Mouse (Mus musculus) ES-E14 (cell line): Measurements from ENCODE around the gene Pid1. TPM values are rescaled to one million over a fixed set of nuclear protein-coding genes. Genes with fewer than 3 reads are reported as not detected.

Experiments used
- DNase-seq: peaks from one replicate; pipeline ENCODE4 v3.0.0-alpha.2; 2013; ENCODE audit warnings: low read depth, low spot score
- H3K27ac ChIP-seq: 2 replicates; pipeline ENCODE4 v1.5.1; 2012; ENCODE audit warnings: low read depth, mild to moderate bottlenecking, low read length, moderate library complexity, mixed read lengths; ENCODE audit not compliant: poor library complexity, insufficient read depth, severe bottlenecking
- H3K36me3 ChIP-seq: 2 replicates; pipeline ENCODE4 v1.6.1; 2012; ENCODE audit warnings: mild to moderate bottlenecking, low read length, moderate library complexity, mixed read lengths; ENCODE audit not compliant: control insufficient read depth, poor library complexity, insufficient read depth, severe bottlenecking
- H3K4me1 ChIP-seq, 2 experiments: fragments of 150-350 bp in 1 of 2; sonication (generic) in 1 of 2; 2 replicates each; pipeline ENCODE4 v1.6.1; 2012; ENCODE audit warnings: low read length in 2 of 2, mild to moderate bottlenecking in 1 of 2, mixed read lengths in 1 of 2; ENCODE audit not compliant: control insufficient read depth in 2 of 2, insufficient read depth in 2 of 2, poor library complexity in 1 of 2
- H3K4me3 ChIP-seq, 2 experiments: fragments of 150-350 bp in 1 of 2; sonication (generic) in 1 of 2; 2 replicates each; pipeline ENCODE4 v1.5.1; 2012; ENCODE audit warnings: low read length in 2 of 2, low read depth in 1 of 2, mild to moderate bottlenecking in 1 of 2, mixed read lengths in 1 of 2; ENCODE audit not compliant: insufficient read depth in 1 of 2, poor library complexity in 1 of 2, severe bottlenecking in 1 of 2
- H3K9ac ChIP-seq: 2 replicates; pipeline ENCODE4 v1.6.1; 2012; ENCODE audit warnings: low read depth, mild to moderate bottlenecking, low read length, mixed read lengths; ENCODE audit not compliant: poor library complexity, insufficient read depth, severe bottlenecking
- H3K9me3 ChIP-seq: fragments of 150-350 bp; sonication (generic); 2 replicates; pipeline ENCODE4 v1.6.1; 2012; ENCODE audit warnings: low read depth, mild to moderate bottlenecking, low read length; ENCODE audit not compliant: control insufficient read depth, insufficient read depth
- CHD2 ChIP-seq: IDR thresholded peaks from 2 replicates; pipeline ENCODE4 v1.6.1; 2014; ENCODE audit warnings: mild to moderate bottlenecking, low read depth, low read length, inconsistent platforms
- HCFC1 ChIP-seq: IDR thresholded peaks from 2 replicates; pipeline ENCODE4 v1.6.1; 2012; ENCODE audit warnings: low read length, inconsistent platforms, borderline replicate concordance; ENCODE audit not compliant: insufficient read depth
- MAFK ChIP-seq: IDR thresholded peaks from 2 replicates; pipeline ENCODE4 v1.6.1; 2014; ENCODE audit warnings: mild to moderate bottlenecking, low read depth, low read length, inconsistent platforms; ENCODE audit not compliant: insufficient read depth
- ZC3H11A ChIP-seq: IDR thresholded peaks from 2 replicates; pipeline ENCODE4 v1.6.1; 2012; ENCODE audit warnings: low read depth, mild to moderate bottlenecking, inconsistent platforms, low read length, borderline replicate concordance
- ZNF384 ChIP-seq: IDR thresholded peaks from 2 replicates; pipeline ENCODE4 v1.6.1; 2012; ENCODE audit warnings: low read depth, low read length, inconsistent platforms
- in situ Hi-C, 2 experiments: fragments of 600-800 bp; cut with MboI; formaldehyde crosslinking; loops; one replicate each; pipeline ENCODE4 v1.15.1; 2025; ENCODE audit warnings: low sequenced_read_pairs in 2 of 2, inconsistent platforms in 1 of 2; ENCODE audit not compliant: unreplicated experiment in 2 of 2
- total RNA-seq: library from RNA; depleted of rRNA; stranded (reverse); fragments of 300-350 nt; gene quantifications from 2 replicates; pipeline ENCODE4 v1.2.3, GENCODE M21; 2012

Gene Pid1
- total RNA-seq, 1 experiment = 13.3 TPM

DNA sequence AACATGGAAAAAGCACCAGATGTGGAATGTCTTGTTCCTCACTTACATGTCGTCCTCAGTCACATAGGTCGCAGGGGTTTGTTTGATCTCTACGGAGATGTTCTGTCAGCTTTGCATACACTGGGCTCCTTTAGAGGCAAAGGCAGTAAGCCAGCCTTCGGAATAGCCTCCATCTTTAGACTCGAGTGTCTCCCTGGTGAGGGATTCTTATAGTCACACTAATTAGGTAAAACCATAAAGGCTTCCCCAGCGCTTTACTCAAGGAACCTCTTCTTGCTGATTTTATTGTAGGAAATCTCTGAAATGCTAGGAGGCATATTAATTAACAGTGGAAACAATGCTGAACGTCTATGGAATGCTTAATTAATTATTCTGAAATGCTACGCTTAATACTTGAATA is 284.4 kb downstream of the Pid1 start:
- TF ChIP-seq MAFK (no peak), ZNF384 (no peak), ZC3H11A (no peak), HCFC1 (no peak), CHD2 (no peak)
- DNase-seq = no peak
- Histone ChIP-seq H3K4me1 (no peaks in the 10 kb centered on the region), H3K27ac (no peak overlapping the region), H3K9ac (no peak overlapping the region), H3K36me3 (no peaks in the 10 kb centered on the region), H3K4me3 (no peak overlapping the region), H3K9me3 (no peaks in the 10 kb centered on the region)
- in situ Hi-C loops = no loop called here

DNA sequence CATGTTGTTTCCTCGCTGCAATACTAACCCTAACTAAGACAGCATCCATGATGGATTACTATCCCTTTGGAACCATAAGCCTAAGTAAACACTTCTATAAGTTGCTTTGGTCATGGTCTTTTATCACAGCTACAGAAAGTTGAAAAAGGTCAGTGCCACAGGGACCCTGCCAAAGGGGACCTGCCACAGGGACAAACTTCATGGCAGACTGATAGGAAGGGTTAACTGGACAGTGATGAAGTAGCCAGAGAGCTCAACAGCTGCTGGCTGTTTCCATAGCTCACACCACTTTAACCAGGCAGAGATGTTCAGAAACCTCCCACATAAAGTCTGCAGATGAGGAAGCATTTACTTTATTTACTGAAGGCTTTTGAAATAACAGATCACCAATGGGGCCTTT is 287.0 kb downstream of the Pid1 start:
- no peak overlapping the region for H3K27ac ChIP-seq
- DNase-seq = no peak
- TF ChIP-seq ZC3H11A (no peak), ZNF384 (no peak), MAFK (no peak), CHD2 (no peak), HCFC1 (no peak)
- no peaks in the 10 kb centered on the region for H3K36me3 ChIP-seq
- H3K9ac ChIP-seq = no peak overlapping the region
- no peaks in the 10 kb centered on the region for H3K4me1 ChIP-seq
- no peaks in the 10 kb centered on the region for H3K9me3 ChIP-seq
- in situ Hi-C loops = no loop called here
- no peak overlapping the region for H3K4me3 ChIP-seq

DNA sequence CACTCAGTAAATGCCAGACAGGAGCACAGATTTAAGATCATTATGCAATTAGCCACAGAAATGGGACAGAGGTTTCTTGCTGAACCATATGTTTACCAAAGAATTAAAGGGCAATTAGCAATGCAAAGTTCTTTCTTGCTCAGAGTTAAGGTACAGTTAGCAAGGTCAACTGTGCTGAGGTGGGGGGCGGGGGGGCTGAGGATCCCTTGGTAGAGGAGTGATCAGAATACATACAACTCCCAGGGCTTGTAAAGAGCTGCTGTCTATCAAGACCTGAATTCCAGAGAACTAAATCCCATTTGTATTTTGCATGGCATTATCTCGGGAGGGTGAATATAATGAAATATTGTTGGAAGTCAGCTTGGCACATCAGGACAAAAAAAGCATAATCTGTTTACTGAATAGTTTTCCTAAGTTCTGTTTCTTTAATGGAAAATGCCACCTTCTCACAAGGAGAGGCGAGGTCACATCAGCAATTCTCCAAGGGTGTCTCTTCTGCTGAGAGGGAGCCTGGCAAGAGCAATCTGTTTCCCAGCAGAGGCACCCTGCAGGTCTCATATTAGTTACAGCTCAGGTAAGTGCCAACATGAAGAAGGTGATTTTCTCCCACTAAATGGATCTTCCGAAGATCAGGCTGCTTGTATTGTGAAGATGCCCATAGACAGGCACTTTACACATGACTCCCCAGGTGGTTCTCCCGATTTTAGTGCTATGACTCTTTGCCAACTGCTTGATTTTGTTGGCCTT is 306.9 kb downstream of the Pid1 start:
- Histone ChIP-seq H3K4me1 (no peaks in the 10 kb centered on the region; a peak in 1 of 4 replicates), H3K9ac (no peak overlapping the region), H3K4me3 (no peak overlapping the region), H3K27ac (no peak overlapping the region), H3K9me3 (no peaks in the 10 kb centered on the region), H3K36me3 (no peaks in the 10 kb centered on the region)
- TF ChIP-seq ZNF384 (no peak), HCFC1 (no peak)
- DNase-seq = no peak
- in situ Hi-C loops = no loop called here

DNA sequence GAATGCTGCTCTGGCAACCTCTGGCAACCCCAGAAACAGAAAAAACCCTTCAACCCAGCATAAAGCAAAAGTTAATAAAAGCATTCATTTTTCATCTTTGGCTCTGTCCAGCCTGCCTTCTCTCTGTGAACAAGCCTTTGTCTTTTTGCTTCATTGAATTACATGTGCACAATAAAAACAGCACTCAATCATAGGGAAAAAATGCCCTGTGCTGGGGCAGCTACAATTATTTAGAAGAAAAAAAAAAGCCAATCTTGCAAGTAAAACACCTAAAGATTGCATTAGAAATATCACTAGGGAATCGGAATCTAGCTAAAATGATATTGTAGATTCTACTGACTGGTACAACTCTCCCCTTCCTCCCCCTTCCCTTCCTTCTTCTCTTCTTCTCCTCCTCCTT is 307.7 kb downstream of the Pid1 start:
- in situ Hi-C loops = no loop called here
- Histone ChIP-seq H3K27ac (no peak overlapping the region), H3K9me3 (no peaks in the 10 kb centered on the region), H3K4me3 (no peak overlapping the region), H3K9ac (no peak overlapping the region), H3K4me1 (no peaks in the 10 kb centered on the region; a peak in 1 of 4 replicates), H3K36me3 (no peaks in the 10 kb centered on the region)
- TF ChIP-seq MAFK (no peak), CHD2 (no peak), ZNF384 (no peak), ZC3H11A (no peak), HCFC1 (no peak)
- no peak for DNase-seq

DNA sequence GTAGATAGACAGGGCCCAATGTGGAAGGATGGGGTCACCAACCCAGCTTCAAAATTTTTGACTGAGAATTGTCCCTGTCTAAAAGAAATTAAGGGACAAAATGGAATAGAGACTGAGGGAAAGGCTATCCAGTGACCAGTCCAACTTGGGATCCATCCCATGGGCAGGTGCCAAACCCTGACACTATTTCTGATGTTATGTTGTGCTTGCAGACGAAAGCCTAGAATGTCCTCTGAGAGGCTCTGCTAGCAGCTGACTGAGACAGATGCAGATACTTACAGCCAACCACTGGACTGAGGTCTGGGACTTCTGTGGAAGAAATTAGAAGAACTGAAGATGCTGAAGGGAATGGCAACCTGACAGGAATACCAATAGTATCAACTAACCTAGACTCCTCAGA is 338.2 kb downstream of the Pid1 start:
- H3K27ac ChIP-seq = no peak overlapping the region
- in situ Hi-C loops = no loop called here
- H3K4me1 ChIP-seq = no peaks in the 10 kb centered on the region
- no peak overlapping the region for H3K9ac ChIP-seq
- H3K36me3 ChIP-seq = no peaks in the 10 kb centered on the region
- H3K9me3 ChIP-seq = no peaks in the 10 kb centered on the region
- TF ChIP-seq ZNF384 = no peak
- no peak for TF ChIP-seq HCFC1
- TF ChIP-seq CHD2 = no peak
- TF ChIP-seq ZC3H11A = no peak
- no peak for TF ChIP-seq MAFK
- DNase-seq = no peak
- no peak overlapping the region for H3K4me3 ChIP-seq
